Mouse (Mus musculus) kidney, adult 8-10 months (tissue): ENCODE measurements at regions not wholly inside any gene's neighbourhood (a gene's known extent, or its start where the extent isn't known, plus 50 kb on each side); places are given as distances from the start of the nearest gene placed in this dataset.

Source experiments
- DNase-seq, 2 experiments: peaks; one replicate each; pipeline ENCODE4 v3.0.0; 2022

- DNase-seq: no peak
Measured at GRCm38 (mm10) chr1:42351884-42352283, 343.7 kb upstream of the Pou3f3 start.

GRCm38 (mm10) chr1:42352389-42352788 is 343.2 kb upstream of the Pou3f3 start:
- DNase-seq: no peak

- no peak for DNase-seq
Measured at GRCm38 (mm10) chr1:42353096-42353495, 342.5 kb upstream of the Pou3f3 start.

GRCm38 (mm10) chr1:42354020-42354419 is 341.5 kb upstream of the Pou3f3 start:
- no peak for DNase-seq

- no peak for DNase-seq
Measured at GRCm38 (mm10) chr1:42362438-42362837, 333.1 kb upstream of the Pou3f3 start.

DNA sequence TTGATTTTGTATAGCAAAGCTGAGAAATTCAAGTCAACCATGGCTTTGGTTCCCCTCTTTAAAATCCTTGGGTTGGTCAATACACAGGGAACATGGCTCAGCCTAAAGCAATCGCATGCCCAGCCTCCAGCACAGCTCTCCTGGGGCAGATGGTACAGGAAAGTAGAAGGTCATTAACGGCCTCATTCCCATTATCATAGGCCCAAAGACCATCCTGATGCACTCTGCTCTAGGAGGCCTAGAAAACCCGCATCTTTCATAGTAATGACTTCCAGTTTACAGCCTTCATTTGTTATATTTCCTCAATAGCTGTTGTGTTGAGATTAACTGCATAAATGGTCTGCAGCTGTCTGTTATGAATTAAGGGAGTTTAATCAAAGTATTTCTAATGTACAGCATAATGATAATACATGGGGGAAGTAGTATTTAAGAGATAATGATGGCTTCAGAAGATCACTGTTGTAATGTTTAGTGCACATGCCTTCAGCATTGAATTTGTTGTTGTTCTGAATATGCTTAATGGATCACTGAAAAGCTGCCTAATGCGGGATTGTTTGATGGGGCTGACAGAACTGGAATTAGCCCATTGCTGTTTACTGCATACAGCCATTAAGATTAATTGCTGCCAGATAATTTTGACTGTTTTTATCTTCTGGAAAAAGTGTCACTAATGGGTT is 329.8 kb upstream of the Pou3f3 start:
- DNase-seq: no peak

DNA sequence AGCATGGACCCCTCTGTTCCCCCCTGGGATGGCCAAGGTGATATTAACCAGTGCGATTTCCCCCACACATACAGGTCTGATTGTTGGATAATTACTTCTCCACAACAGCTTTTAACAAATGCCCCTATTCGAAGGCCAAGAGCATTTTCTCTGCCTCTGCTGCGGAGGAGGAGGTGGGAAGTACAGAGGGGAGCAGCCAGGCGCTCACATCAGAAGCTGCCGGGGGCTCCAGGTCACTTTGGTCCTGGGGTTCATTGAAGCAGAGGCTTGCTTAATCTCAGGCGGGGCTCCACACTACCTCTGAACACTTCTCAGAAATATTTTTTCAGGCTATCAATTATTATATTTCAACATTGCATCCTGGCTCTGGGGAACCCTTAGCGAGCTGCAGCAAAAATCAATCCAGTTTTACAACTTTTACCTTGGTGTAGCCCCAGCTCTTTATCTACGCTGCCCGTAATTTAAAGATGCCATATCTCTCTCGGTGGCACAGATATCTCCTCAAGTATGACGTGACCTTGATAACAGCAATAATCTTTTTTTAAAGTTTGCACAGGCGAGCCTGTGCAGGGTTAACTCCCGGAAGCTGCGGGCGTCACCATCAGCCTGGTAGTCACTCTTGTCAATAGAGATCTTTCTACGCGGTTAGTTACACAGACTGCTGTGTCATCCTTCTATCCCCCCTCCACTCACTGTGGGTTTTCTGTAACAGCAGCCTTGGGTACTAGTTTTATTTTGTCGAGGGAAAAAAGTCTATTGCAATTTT is 307.5 kb upstream of the Pou3f3 start:
- no peak for DNase-seq

GRCm38 (mm10) chr1:42388740-42389139 is 306.8 kb upstream of the Pou3f3 start:
- DNase-seq: no peak

GRCm38 (mm10) chr1:42395651-42396260 is 299.8 kb upstream of the Pou3f3 start:
- DNase-seq: no peak

GRCm38 (mm10) chr1:42398461-42399154 is 297.0 kb upstream of the Pou3f3 start:
- no peak for DNase-seq

- no peak for DNase-seq
Measured at GRCm38 (mm10) chr1:42415817-42416538, 279.6 kb upstream of the Pou3f3 start.

- no peak for DNase-seq
Measured at GRCm38 (mm10) chr1:42416539-42417218, 278.9 kb upstream of the Pou3f3 start.

DNA sequence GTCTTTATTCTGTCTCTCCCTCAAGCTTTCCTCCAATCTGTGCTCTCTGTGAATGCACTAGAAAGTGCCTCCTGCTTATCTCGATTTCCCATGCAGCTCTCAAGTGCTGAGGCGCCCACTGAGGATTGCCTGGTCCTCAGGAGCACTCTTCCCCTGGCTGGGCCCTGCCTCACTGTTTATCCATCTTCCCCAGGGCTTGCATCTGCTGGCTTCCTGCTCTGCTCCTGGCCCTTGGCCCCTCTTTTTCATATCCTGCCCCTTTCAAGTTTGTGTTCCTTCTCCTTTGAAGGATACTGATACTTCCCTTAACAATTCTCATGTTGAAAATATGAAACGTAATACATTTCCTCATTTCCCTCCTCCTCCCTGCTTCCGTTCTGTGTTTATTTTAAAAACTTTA is 277.8 kb upstream of the Pou3f3 start:
- no peak for DNase-seq

- DNase-seq: no peak
Measured at GRCm38 (mm10) chr1:42418233-42418632, 277.3 kb upstream of the Pou3f3 start.

DNA sequence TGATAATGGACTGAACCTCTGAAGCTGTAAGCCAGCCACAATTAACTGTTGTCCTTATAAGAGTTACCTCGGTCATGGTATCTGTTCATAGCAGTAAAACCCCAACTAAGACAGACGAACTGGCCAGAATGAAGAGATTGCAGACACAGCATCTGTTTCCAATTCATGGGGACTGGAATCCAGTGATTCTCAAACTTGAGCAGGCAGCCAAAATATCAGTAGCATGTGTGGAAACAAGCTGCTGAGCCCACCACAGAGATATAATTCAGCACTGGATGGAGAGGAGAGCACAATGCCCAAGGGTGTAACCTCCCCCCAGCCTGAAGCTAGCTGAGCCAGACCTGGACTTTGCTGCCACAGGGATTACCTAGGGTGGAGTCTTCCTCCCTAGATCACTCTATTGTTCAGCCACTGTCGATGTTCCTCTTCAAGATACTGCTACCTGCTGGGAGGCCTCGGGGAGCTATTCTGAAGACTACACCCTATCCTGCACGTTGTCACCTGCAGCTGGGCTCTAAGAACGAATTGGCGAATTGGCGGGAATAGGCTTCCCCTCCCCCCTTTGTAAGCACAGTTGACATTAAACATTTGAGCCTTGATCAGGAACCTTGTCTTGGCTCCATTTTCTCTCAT is 259.1 kb upstream of the Pou3f3 start:
- no peak for DNase-seq

GRCm38 (mm10) chr1:42468365-42468764 is 227.2 kb upstream of the Pou3f3 start:
- DNase-seq: peak; percentile 74 to 81

- DNase-seq: no peak
Measured at GRCm38 (mm10) chr1:42471846-42472494, 223.6 kb upstream of the Pou3f3 start.

DNA sequence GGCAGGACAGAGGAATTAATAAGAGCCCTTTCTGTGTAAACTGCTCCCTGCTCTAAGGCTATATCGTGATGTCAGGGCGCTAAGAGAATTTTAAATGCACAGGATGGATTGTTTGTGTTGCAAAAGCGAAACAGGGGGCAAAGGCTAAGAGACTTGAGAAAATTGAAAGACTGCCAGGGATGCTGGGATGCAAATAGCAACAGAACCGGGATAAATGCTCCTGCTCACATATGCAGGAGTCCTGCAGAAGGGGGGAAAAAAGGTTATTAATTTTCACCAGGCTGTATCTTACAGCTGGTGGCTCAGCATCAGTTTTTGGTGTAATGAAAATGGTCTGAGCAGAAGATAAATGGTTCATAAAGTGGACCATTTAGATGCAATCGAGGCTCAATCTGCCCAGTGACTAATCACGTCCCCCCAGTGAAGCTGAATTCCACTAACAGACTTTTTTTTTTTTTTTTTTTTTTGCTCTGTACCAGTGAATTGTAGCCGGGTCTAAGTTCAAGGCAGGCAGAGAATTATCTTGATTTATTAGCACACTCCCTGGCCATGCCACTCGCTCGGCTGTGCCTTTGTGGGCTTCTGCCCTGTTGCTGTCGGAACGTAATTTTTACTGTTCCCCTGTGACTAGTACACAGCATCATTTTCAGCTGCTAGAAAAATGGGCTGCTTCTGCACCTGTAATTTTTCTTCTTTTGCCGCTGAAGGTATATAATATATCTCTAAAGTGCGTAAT is 222.9 kb upstream of the Pou3f3 start:
- no peak for DNase-seq

DNA sequence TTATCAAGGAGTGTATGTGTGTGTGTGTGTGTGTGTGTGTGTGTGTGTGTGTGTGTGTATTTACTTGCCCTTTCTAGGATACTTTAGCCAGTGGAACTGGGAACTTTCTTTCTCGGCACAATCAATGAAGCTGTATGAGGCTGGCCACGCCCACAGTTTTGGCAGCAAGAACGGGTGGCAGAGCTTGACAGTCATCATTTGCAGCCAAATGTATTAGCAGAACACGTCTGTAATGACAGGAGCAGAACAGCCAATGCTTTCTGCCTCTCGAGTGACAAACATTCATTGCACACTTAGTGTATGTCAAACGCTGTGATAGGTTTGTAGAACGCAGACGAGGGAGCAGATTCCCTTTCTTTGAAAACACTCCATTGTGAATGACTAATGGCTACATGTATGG is 221.4 kb upstream of the Pou3f3 start:
- DNase-seq: no peak

DNA sequence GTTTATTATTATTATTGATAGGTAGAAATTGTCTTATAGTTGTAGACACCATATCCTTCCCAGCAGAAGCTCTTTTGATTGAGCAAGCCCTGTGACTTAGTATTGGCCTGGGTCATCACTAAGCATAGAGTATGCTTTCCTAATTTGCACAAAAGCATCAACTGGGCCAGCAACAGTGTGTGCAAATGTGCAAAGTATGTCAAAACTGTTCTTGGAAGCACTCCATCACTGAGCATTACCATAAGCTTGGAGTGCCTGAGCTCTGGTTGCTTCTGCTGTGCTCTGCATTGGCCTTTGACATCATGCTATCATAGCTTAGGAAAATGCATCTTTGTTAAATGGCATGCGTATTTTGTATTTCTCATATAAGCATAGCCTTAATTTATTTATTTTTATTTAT is 220.7 kb upstream of the Pou3f3 start:
- no peak for DNase-seq
